Mouse (Mus musculus): ENCODE results near the gene Smox. TPM values are rescaled to one million over a fixed set of nuclear protein-coding genes. Genes with fewer than 3 reads are reported as not detected.

Gene Smox
- total and polyA plus RNA-seq, 2 experiments = 2.8 to 6.0 TPM

GRCm38 (mm10) chr2:131560205-131560919 is 69.1 kb downstream of the Smox start:
- H3K4me1 ChIP-seq (ENCODE audit: control insufficient read depth, insufficient read depth, low read length) = no peaks in the 10 kb centered on the region; the same call in 1 of the 2 replicates
- DNase-seq (ENCODE audit: extremely low read depth, low read depth, low spot score) = no peak
- H3K27ac ChIP-seq (replicated peaks; ENCODE audit: insufficient read depth, low read depth, low read length) = no peak overlapping the region
- TF ChIP-seq POLR2A (IDR thresholded peaks at IDR 0.05; ENCODE audit: extremely low read depth, insufficient read depth, low read length) (no peak), CTCF (IDR thresholded peaks at IDR 0.05; ENCODE audit: low read depth, low read length) (no peak)
- H3K36me3 ChIP-seq (ENCODE audit: control insufficient read depth, insufficient read depth, low read length) = no peaks in the 10 kb centered on the region
- 61% methylated on average over 2 of the region's 2 CpGs for WGBS
- H3K4me3 ChIP-seq (ENCODE audit: insufficient read depth, low read depth, low read length) = no peak overlapping the region
- H3K79me2 ChIP-seq (ENCODE audit: control insufficient read depth, insufficient read depth, low read length) = no peaks in the 10 kb centered on the region
- H3K27me3 ChIP-seq (ENCODE audit: control insufficient read depth, insufficient read depth, low read length) = peaks cover 19% of the 10 kb centered on the region
- no peak overlapping the region for H3K9ac ChIP-seq (ENCODE audit: low read depth, low read length)

GRCm38 (mm10) chr2:131561344-131561870 is 70.1 kb downstream of the Smox start:
- Histone ChIP-seq H3K4me3 (ENCODE audit: insufficient read depth, low read depth, low read length) (no peak overlapping the region; the same call in 1 of the 2 replicates), H3K79me2 (ENCODE audit: control insufficient read depth, insufficient read depth, low read length) (no peaks in the 10 kb centered on the region), H3K27ac (replicated peaks; ENCODE audit: insufficient read depth, low read depth, low read length) (no peak overlapping the region), H3K27me3 (ENCODE audit: control insufficient read depth, insufficient read depth, low read length) (peaks cover 23% of the 10 kb centered on the region), H3K9ac (ENCODE audit: low read depth, low read length) (no peak overlapping the region), H3K4me1 (ENCODE audit: control insufficient read depth, insufficient read depth, low read length) (no peaks in the 10 kb centered on the region; the same call in 1 of the 2 replicates), H3K36me3 (ENCODE audit: control insufficient read depth, insufficient read depth, low read length) (no peaks in the 10 kb centered on the region)
- no peak for DNase-seq (ENCODE audit: extremely low read depth, low read depth, low spot score)
- TF ChIP-seq POLR2A (IDR thresholded peaks at IDR 0.05; ENCODE audit: extremely low read depth, insufficient read depth, low read length) = no peak
- TF ChIP-seq CTCF (IDR thresholded peaks at IDR 0.05; ENCODE audit: low read depth, low read length) = no peak
- WGBS = 11% methylated on average over 33 of the region's 33 CpGs

- Histone ChIP-seq H3K4me1 (ENCODE audit: control insufficient read depth, insufficient read depth, low read length) (no peaks in the 10 kb centered on the region; the same call in 1 of the 2 replicates), H3K9ac (ENCODE audit: low read depth, low read length) (no peak within 1 kb of the TSS), H3K4me3 (ENCODE audit: insufficient read depth, low read depth, low read length) (peak within 1 kb of the TSS; percentile 23; the same call in 1 of the 2 replicates), H3K36me3 (ENCODE audit: control insufficient read depth, insufficient read depth, low read length) (no peaks in the 10 kb centered on the region), H3K79me2 (ENCODE audit: control insufficient read depth, insufficient read depth, low read length) (no peaks in the 10 kb centered on the region), H3K27me3 (ENCODE audit: control insufficient read depth, insufficient read depth, low read length) (peaks cover 23% of the 10 kb centered on the region), H3K27ac (replicated peaks; ENCODE audit: insufficient read depth, low read depth, low read length) (no peak within 1 kb of the TSS)
- TF ChIP-seq POLR2A (IDR thresholded peaks at IDR 0.05; ENCODE audit: extremely low read depth, insufficient read depth, low read length) = no peak
- WGBS = 3% methylated on average over 70 of the region's 82 CpGs
- no peak for DNase-seq (ENCODE audit: extremely low read depth, low read depth, low spot score)
Observed at GRCm38 (mm10) chr2:131561891-131562585, 70.7 kb downstream of the Smox start, which contains the start of gene Adra1d. Adra1d (minus strand) TSS chr2:131562283.

GRCm38 (mm10) chr2:131562586-131563122 is 71.4 kb downstream of the Smox start:
- Histone ChIP-seq H3K9ac (ENCODE audit: low read depth, low read length) (no peak overlapping the region), H3K4me3 (ENCODE audit: insufficient read depth, low read depth, low read length) (no peak overlapping the region; the same call in 1 of the 2 replicates), H3K27ac (replicated peaks; ENCODE audit: insufficient read depth, low read depth, low read length) (no peak overlapping the region), H3K4me1 (ENCODE audit: control insufficient read depth, insufficient read depth, low read length) (no peaks in the 10 kb centered on the region; the same call in 1 of the 2 replicates), H3K79me2 (ENCODE audit: control insufficient read depth, insufficient read depth, low read length) (no peaks in the 10 kb centered on the region), H3K27me3 (ENCODE audit: control insufficient read depth, insufficient read depth, low read length) (peaks cover 23% of the 10 kb centered on the region), H3K36me3 (ENCODE audit: control insufficient read depth, insufficient read depth, low read length) (no peaks in the 10 kb centered on the region)
- peak; percentile 55; the same call in 1 of the 2 replicates for TF ChIP-seq CTCF (IDR thresholded peaks at IDR 0.05; ENCODE audit: low read depth, low read length)
- no peak for TF ChIP-seq POLR2A (IDR thresholded peaks at IDR 0.05; ENCODE audit: extremely low read depth, insufficient read depth, low read length)
- 4% methylated on average over 29 of the region's 30 CpGs for WGBS
- DNase-seq (ENCODE audit: extremely low read depth, low read depth, low spot score) = no peak

Other genes starting within 250 kb of the Smox start
- gene Pank2, start 229.0 kb upstream of the Smox start, total RNA-seq (2014; rRNA removed) = 16.0 and 16.2 TPM in 2 replicates
- gene Pank2, start 229.0 kb upstream of the Smox start, polyA plus RNA-seq (2012; rRNA removed) = 6.1 and 6.6 TPM in 2 replicates
- 2.1 and 2.9 TPM in 2 replicates for gene Rnf24, start 138.6 kb upstream of the Smox start, total RNA-seq (2014; rRNA removed)
- gene Rnf24, start 138.6 kb upstream of the Smox start, polyA plus RNA-seq (2012; rRNA removed) = 1.5 and 2.3 TPM in 2 replicates
- gene Adra1d, start 70.8 kb downstream of the Smox start, total RNA-seq (2014; rRNA removed) = not detected in 2 replicates
- gene Adra1d, start 70.8 kb downstream of the Smox start, polyA plus RNA-seq (2012; rRNA removed) = 0.17 and 0.22 TPM in 2 replicates

Data from liver, adult 2 months (tissue).